Mouse (Mus musculus) embryonic facial prominence, embryonic 15.5 days (tissue): ENCODE measurements at regions not wholly inside any gene's neighbourhood (a gene's known extent, or its start where the extent isn't known, plus 50 kb on each side); places are given as distances from the start of the nearest gene placed in this dataset.

ENCODE experiments used
- ATAC-seq: fragments of 200-750 bp; cut with Nextera tagmentation; 2 replicates; pipeline ENCODE4 v1.8.0; 2017; ENCODE audit warnings: low read depth, moderate TSS enrichment; ENCODE audit not compliant: insufficient number of reproducible peaks, low FRiP score, low TSS enrichment
- H3K27ac ChIP-seq: fragments of 300-500 bp; sonication (generic); replicated peaks from 2 replicates; pipeline ENCODE4 v1.5.1; 2015; ENCODE audit warnings: mild to moderate bottlenecking, inconsistent platforms
- H3K27me3 ChIP-seq: fragments of 300-500 bp; sonication (generic); 2 replicates; pipeline ENCODE4 v1.6.1; 2015; ENCODE audit warnings: inconsistent platforms
- H3K36me3 ChIP-seq: fragments of 300-500 bp; sonication (generic); 2 replicates; pipeline ENCODE4 v1.6.1; 2015; ENCODE audit warnings: mild to moderate bottlenecking, inconsistent platforms
- H3K4me1 ChIP-seq: fragments of 300-500 bp; sonication (generic); 2 replicates; pipeline ENCODE4 v1.6.1; 2015; ENCODE audit warnings: inconsistent platforms
- H3K4me2 ChIP-seq: fragments of 300-500 bp; sonication (generic); replicated peaks from 2 replicates; pipeline ENCODE4 v1.6.1; 2015; ENCODE audit warnings: mild to moderate bottlenecking, inconsistent platforms
- H3K4me3 ChIP-seq: fragments of 300-500 bp; sonication (generic); replicated peaks from 2 replicates; pipeline ENCODE4 v1.5.1; 2015; ENCODE audit warnings: mild to moderate bottlenecking, inconsistent platforms
- H3K9ac ChIP-seq: fragments of 300-500 bp; sonication (generic); 2 replicates; pipeline ENCODE4 v1.6.1; 2015; ENCODE audit warnings: inconsistent platforms
- H3K9me3 ChIP-seq: fragments of 300-500 bp; sonication (generic); replicated peaks from 2 replicates; pipeline ENCODE4 v1.6.1; 2016; ENCODE audit warnings: inconsistent platforms
- WGBS: fragments of 180-500 bp; shearing (Covaris S2); methylation state at CpG from one replicate; pipeline ENCODE4 v1.1.7; 2015; 5-methylcytosine and 5-hydroxymethylcytosine counted together

DNA sequence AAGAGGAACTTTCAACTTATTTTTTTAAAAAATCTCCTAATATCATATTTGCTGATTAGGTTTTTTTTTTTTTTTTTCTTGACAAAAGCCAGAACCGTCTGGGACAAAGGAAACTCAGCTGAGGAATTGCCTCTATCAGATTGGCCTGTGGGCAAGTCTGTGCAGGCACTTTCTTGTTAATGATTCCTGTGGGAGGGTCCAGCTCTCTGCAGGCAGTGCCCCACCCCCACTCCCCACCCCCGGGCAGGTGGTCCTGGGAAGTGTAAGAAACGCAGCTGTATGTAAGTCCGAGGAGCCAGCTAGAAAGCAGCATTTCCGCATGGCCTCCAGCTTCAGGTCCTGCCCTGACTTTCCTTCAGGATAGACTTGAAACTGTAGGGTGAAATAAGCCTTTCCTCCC, 377.7 kb downstream of the Sox2 start:
- no peak overlapping the region for H3K4me2 ChIP-seq
- no peaks in the 10 kb centered on the region for H3K9me3 ChIP-seq
- no peak overlapping the region for H3K4me3 ChIP-seq
- no peak overlapping the region for H3K9ac ChIP-seq
- H3K27ac ChIP-seq, result no peak overlapping the region
- no peak for ATAC-seq
- 14% methylated on average over 5 of the region's 5 CpGs for WGBS
- no peaks in the 10 kb centered on the region for H3K36me3 ChIP-seq
- no peaks in the 10 kb centered on the region for H3K4me1 ChIP-seq
- no peaks in the 10 kb centered on the region; the same call in 1 of the 2 replicates for H3K27me3 ChIP-seq

DNA sequence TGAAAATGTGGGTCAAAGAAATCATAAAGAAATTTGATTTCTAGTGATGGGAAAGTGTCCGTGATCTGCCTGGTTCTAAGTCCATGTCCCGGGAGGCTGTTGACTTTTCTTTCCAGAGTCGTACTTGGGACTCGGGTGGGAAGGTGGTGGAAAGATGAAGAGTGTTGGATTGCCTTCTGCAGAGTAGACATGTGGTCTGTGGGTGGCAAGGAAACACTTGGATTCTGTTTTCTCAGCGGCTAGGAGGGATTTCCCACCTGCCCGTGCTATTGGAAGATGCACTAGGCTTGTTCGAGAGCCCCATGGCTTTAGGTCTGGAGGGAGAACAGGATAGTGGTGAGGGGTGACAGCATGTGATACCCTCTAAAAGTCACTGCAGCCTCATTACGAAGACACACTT, 379.7 kb downstream of the Sox2 start:
- H3K36me3 ChIP-seq, result no peaks in the 10 kb centered on the region
- H3K27ac ChIP-seq, result no peak overlapping the region
- H3K4me1 ChIP-seq, result no peaks in the 10 kb centered on the region
- 88% methylated on average over 8 of the region's 8 CpGs for WGBS
- H3K4me3 ChIP-seq, result no peak overlapping the region
- H3K9ac ChIP-seq, result no peak overlapping the region
- no peak for ATAC-seq
- no peaks in the 10 kb centered on the region; the same call in 1 of the 2 replicates for H3K27me3 ChIP-seq
- H3K9me3 ChIP-seq, result no peaks in the 10 kb centered on the region
- no peak overlapping the region for H3K4me2 ChIP-seq

DNA sequence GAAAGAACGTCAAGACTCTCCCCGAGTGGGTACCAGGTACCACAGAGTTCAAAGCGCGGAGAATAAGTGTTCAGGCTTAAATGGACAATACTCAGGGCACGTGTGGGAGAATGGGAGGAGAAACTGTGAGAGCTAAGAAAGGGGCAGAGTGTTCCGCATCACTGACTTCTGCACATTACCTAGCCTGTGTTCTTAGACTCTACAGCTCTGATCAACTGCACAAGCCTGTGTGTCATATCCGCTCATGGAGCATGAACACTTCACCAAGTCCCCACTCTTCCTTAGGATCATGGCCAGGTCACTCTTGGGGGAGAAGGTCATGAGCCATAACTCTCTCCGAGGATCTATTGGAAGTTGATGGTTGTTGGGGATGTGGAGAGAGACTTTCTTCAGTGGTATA, 383.4 kb downstream of the Sox2 start:
- Histone ChIP-seq H3K9me3 (no peaks in the 10 kb centered on the region), H3K4me3 (no peak overlapping the region), H3K4me2 (no peak overlapping the region), H3K27ac (no peak overlapping the region), H3K9ac (no peak overlapping the region), H3K36me3 (no peaks in the 10 kb centered on the region), H3K4me1 (no peaks in the 10 kb centered on the region), H3K27me3 (no peaks in the 10 kb centered on the region; the same call in 1 of the 2 replicates)
- WGBS, result 76% methylated on average over 8 of the region's 8 CpGs
- no peak for ATAC-seq

DNA sequence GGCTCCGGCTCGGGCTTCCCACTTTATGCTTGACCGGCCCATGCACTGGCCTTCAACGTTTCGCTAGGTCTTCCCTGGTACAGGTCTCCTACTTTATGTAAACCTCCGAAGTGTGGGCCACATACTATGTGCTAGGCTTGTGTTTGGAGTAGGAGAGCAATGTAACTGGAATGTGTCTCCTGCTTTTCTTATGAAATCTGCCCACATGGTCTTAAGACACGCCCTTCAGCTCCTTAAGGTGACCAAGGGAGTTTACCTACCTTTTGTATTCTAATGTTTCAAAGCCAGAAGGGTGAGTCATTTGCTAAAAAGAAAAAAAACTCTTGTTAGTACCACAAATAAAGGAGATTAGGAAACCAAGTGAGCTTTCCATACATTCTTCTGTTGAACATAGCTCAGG, 385.0 kb downstream of the Sox2 start:
- H3K27ac ChIP-seq, result no peak overlapping the region
- H3K4me3 ChIP-seq, result no peak overlapping the region
- no peak for ATAC-seq
- no peaks in the 10 kb centered on the region for H3K4me1 ChIP-seq
- no peak overlapping the region for H3K9ac ChIP-seq
- H3K4me2 ChIP-seq, result no peak overlapping the region
- no peaks in the 10 kb centered on the region for H3K27me3 ChIP-seq
- no peaks in the 10 kb centered on the region for H3K36me3 ChIP-seq
- 88% methylated on average over 7 of the region's 7 CpGs for WGBS
- no peaks in the 10 kb centered on the region for H3K9me3 ChIP-seq

GRCm38 (mm10) chr3:35043705-35044104, 393.5 kb downstream of the Sox2 start:
- 0 out of 2 replicates have a peak, but pooled peaks have one; percentile 47 for ATAC-seq
- H3K9ac ChIP-seq, result no peak overlapping the region
- no peak overlapping the region for H3K4me2 ChIP-seq
- H3K4me3 ChIP-seq, result no peak overlapping the region
- H3K4me1 ChIP-seq, result peaks cover 3% of the 10 kb centered on the region; the same call in 1 of the 2 replicates
- WGBS, result 5% methylated on average over 2 of the region's 2 CpGs
- no peak overlapping the region for H3K27ac ChIP-seq
- H3K9me3 ChIP-seq, result no peaks in the 10 kb centered on the region
- H3K27me3 ChIP-seq, result no peaks in the 10 kb centered on the region
- no peaks in the 10 kb centered on the region for H3K36me3 ChIP-seq

DNA sequence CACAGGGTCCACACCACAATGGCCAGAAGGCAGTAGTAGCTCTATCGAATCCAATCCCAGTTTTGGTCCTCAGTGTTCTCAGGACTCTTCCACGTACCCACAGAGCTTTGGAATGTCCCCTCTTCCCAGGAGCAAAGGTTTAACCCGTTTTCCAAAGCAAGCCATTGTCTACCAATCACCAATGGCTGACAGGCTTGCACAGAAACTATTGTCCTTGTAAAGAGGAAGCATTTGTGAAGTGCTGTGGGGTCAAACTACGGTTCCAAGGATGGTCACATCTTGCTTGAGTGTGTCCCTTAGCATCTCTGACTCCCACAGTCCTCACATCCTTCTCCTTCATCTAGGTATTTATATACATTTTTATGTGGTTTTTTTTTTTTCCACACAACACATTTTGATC, 409.2 kb downstream of the Sox2 start:
- Histone ChIP-seq H3K4me2 (no peak overlapping the region), H3K4me1 (0 out of 2 replicates have a peak, but pooled peaks cover 3% of the 10 kb centered on the region), H3K4me3 (no peak overlapping the region), H3K36me3 (no peaks in the 10 kb centered on the region), H3K9me3 (no peaks in the 10 kb centered on the region), H3K27me3 (no peaks in the 10 kb centered on the region), H3K27ac (no peak overlapping the region), H3K9ac (no peak overlapping the region)
- WGBS, result 48% methylated on average over 4 of the region's 4 CpGs
- ATAC-seq, result no peak

DNA sequence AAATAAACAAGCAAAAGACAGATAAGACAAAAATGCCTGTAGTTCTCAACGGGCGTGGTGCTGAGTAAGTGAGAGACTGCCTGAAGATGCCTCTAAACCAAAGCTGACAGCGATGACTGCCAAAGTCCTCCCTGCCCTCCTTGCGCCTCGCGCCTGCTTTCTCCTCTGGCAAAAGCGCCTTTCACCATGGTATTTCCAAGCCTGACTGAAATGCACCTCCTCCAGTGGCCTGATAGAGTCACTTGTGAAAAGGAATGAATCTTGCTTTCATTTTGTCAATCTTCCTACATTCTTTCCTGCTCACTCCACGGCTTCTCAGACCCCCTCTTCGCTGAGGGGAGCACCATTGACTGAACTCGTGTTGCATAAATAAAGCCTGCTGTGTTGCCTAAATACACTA, 409.8 kb downstream of the Sox2 start:
- ATAC-seq, result no peak
- H3K4me3 ChIP-seq, result no peak overlapping the region; the same call in 1 of the 2 replicates
- no peaks in the 10 kb centered on the region for H3K9me3 ChIP-seq
- 0 out of 2 replicates have a peak, but pooled peaks cover 3% of the 10 kb centered on the region for H3K4me1 ChIP-seq
- no peak overlapping the region for H3K9ac ChIP-seq
- no peaks in the 10 kb centered on the region for H3K36me3 ChIP-seq
- H3K27ac ChIP-seq, result no peak overlapping the region
- H3K27me3 ChIP-seq, result no peaks in the 10 kb centered on the region
- H3K4me2 ChIP-seq, result 0 out of 2 replicates have a peak overlapping the region, but pooled peaks have one; percentile 21
- WGBS, result 27% methylated on average over 10 of the region's 10 CpGs

- no peak overlapping the region for H3K27ac ChIP-seq
- H3K9me3 ChIP-seq, result no peaks in the 10 kb centered on the region
- no peak overlapping the region for H3K4me2 ChIP-seq
- WGBS, result 39% methylated on average over 9 of the region's 9 CpGs
- ATAC-seq, result no peak
- H3K36me3 ChIP-seq, result no peaks in the 10 kb centered on the region
- H3K4me3 ChIP-seq, result no peak overlapping the region
- peaks cover 4% of the 10 kb centered on the region; the same call in 1 of the 2 replicates for H3K27me3 ChIP-seq
- no peaks in the 10 kb centered on the region for H3K4me1 ChIP-seq
- no peak overlapping the region for H3K9ac ChIP-seq
Observed at GRCm38 (mm10) chr3:35066824-35067223, 416.6 kb downstream of the Sox2 start.

DNA sequence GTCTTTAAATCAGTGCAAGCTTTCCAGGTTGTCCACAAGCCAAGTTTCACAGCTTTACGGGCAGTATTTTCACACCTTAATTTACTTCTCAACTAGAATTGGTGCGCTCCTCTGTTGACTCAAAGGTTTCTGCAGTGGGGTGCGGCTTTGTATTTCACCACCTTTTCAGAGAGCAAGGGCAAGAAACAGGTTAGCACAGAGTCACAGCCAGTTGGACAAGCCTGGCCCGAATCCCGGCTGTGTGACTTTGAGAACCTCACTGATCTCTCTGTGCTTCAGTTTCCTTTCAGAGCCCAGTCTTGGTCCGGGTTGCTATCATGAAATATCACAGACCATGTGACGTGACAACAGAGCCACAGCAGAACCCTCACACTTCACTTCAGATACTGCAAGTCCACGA, 418.4 kb downstream of the Sox2 start:
- H3K9ac ChIP-seq, result no peak overlapping the region
- 84% methylated on average over 8 of the region's 8 CpGs for WGBS
- no peak overlapping the region for H3K27ac ChIP-seq
- no peaks in the 10 kb centered on the region for H3K36me3 ChIP-seq
- no peak overlapping the region for H3K4me2 ChIP-seq
- no peak overlapping the region for H3K4me3 ChIP-seq
- ATAC-seq, result no peak
- H3K4me1 ChIP-seq, result no peaks in the 10 kb centered on the region
- peaks cover 4% of the 10 kb centered on the region; the same call in 1 of the 2 replicates for H3K27me3 ChIP-seq
- no peaks in the 10 kb centered on the region for H3K9me3 ChIP-seq

GRCm38 (mm10) chr3:35071046-35071445, 420.8 kb downstream of the Sox2 start:
- Histone ChIP-seq H3K36me3 (no peaks in the 10 kb centered on the region), H3K4me3 (no peak overlapping the region), H3K27ac (no peak overlapping the region), H3K4me1 (no peaks in the 10 kb centered on the region), H3K4me2 (no peak overlapping the region), H3K9ac (no peak overlapping the region), H3K9me3 (no peaks in the 10 kb centered on the region), H3K27me3 (peaks cover 4% of the 10 kb centered on the region; the same call in 1 of the 2 replicates)
- ATAC-seq, result no peak
- WGBS, result 75% methylated on average over 2 of the region's 2 CpGs

- Histone ChIP-seq H3K36me3 (no peaks in the 10 kb centered on the region), H3K27me3 (no peaks in the 10 kb centered on the region), H3K4me2 (no peak overlapping the region), H3K4me3 (no peak overlapping the region), H3K9ac (no peak overlapping the region), H3K4me1 (no peaks in the 10 kb centered on the region), H3K9me3 (no peaks in the 10 kb centered on the region), H3K27ac (no peak overlapping the region)
- ATAC-seq, result no peak
- 41% methylated on average over 5 of the region's 5 CpGs for WGBS
Observed at GRCm38 (mm10) chr3:35079887-35080286, 429.7 kb downstream of the Sox2 start.

DNA sequence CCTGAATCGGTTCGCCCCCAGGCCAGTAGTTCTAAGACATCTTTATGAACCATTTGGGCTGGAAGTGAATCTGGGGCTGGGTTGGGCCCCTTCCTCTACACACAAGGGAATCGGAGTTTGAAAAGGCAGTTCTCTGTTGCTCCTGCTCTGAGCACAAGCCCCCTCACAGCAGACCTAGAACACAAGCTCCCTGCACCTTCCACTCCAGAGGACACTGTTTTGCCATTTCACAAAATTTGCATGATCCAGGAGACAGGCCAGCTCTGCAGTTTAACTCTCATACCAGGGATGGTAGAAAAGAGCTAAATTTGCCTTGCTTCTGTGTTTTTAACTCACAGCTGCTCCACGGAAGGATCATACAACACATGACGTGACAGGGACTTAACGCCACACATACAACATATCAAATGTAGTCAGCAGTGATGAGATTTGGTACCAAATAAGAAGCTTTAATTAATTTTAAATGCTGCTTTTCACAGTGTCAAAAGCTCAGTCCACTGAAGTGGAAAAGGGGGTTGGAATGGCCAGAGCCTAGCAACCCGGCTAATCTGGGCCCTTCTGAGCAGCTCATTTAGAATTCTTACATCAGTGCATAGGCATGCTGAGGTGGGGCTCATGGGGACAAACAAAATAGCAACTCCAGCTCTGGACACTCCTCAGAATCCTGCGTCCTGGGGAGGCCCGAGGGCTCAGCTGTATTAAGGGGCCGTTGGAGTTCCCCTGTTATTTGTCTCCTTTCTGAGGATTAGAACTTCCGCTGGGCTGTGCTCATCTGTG, 434.1 kb downstream of the Sox2 start:
- H3K27ac ChIP-seq, result no peak overlapping the region; the same call in 1 of the 2 replicates
- H3K4me2 ChIP-seq, result no peak overlapping the region
- H3K4me1 ChIP-seq, result no peaks in the 10 kb centered on the region
- peak; percentile 73; the same call in 1 of the 2 replicates for ATAC-seq
- H3K4me3 ChIP-seq, result no peak overlapping the region
- no peaks in the 10 kb centered on the region for H3K27me3 ChIP-seq
- no peaks in the 10 kb centered on the region for H3K36me3 ChIP-seq
- 49% methylated on average over 11 of the region's 11 CpGs for WGBS
- H3K9ac ChIP-seq, result no peak overlapping the region
- H3K9me3 ChIP-seq, result no peaks in the 10 kb centered on the region
